Mouse (Mus musculus): ENCODE results near the gene Armc2. TPM values are rescaled to one million over a fixed set of nuclear protein-coding genes. Genes with fewer than 3 reads are reported as not detected.
A peak's percentile ranks its signal among the peaks of the same experiment; 100 is the strongest.

Armc2 gene
- polyA plus RNA-seq, 1 experiment = 15.9 TPM

- no peaks in the 10 kb centered on the region for H3K27me3 ChIP-seq (ENCODE audit: control insufficient read depth, insufficient read depth, low read length)
- H3K4me1 ChIP-seq (ENCODE audit: control insufficient read depth, insufficient read depth, low read length) = no peaks in the 10 kb centered on the region
- no peak for TF ChIP-seq CTCF (IDR thresholded peaks at IDR 0.05; ENCODE audit: control insufficient read depth, insufficient read depth, insufficient replicate concordance, low read depth, low read length)
- no peak for TF ChIP-seq POLR2A (IDR thresholded peaks at IDR 0.05; ENCODE audit: control insufficient read depth, low read depth, low read length)
- no peak overlapping the region for H3K27ac ChIP-seq (ENCODE audit: control insufficient read depth, insufficient read depth, low read depth, low read length)
- no peaks in the 10 kb centered on the region; the same call in 1 of the 2 replicates for H3K36me3 ChIP-seq (ENCODE audit: control insufficient read depth, insufficient read depth, low read length)
- H3K4me3 ChIP-seq (ENCODE audit: control insufficient read depth, low read depth, low read length) = no peak overlapping the region
These were observed 39.6 kb downstream of the Armc2 start for GRCm38 (mm10) chr10:41978403-41979234.

DNA sequence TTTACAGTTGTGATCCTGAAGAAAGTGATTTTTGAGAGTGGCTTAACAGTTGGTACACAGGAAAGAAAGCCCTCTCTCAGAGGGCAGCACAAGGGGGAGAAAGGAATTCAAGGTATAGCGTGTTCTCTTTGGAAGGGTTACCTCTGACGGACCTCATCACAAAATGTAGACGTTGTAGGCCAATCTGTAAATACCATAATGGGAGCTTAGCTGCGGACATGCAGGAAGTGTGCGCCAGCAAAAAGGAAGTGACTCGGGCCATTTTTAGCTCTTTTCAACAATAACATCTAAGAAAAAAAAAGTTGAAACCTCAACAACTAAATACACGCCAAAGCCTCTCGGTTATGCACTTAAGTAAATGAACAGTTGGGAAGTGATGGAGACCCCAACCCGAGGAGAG, 45.6 kb downstream of the Armc2 start:
- H3K27ac ChIP-seq (ENCODE audit: control insufficient read depth, insufficient read depth, low read depth, low read length) = peak overlapping the region; percentile 10
- no peaks in the 10 kb centered on the region; the same call in 1 of the 2 replicates for H3K36me3 ChIP-seq (ENCODE audit: control insufficient read depth, insufficient read depth, low read length)
- peaks cover 3% of the 10 kb centered on the region for H3K4me1 ChIP-seq (ENCODE audit: control insufficient read depth, insufficient read depth, low read length)
- H3K4me3 ChIP-seq (ENCODE audit: control insufficient read depth, low read depth, low read length) = no peak overlapping the region
- H3K27me3 ChIP-seq (ENCODE audit: control insufficient read depth, insufficient read depth, low read length) = no peaks in the 10 kb centered on the region
- TF ChIP-seq CTCF (IDR thresholded peaks at IDR 0.05; ENCODE audit: control insufficient read depth, insufficient read depth, insufficient replicate concordance, low read depth, low read length) (no peak), POLR2A (IDR thresholded peaks at IDR 0.05; ENCODE audit: control insufficient read depth, low read depth, low read length) (no peak)

DNA sequence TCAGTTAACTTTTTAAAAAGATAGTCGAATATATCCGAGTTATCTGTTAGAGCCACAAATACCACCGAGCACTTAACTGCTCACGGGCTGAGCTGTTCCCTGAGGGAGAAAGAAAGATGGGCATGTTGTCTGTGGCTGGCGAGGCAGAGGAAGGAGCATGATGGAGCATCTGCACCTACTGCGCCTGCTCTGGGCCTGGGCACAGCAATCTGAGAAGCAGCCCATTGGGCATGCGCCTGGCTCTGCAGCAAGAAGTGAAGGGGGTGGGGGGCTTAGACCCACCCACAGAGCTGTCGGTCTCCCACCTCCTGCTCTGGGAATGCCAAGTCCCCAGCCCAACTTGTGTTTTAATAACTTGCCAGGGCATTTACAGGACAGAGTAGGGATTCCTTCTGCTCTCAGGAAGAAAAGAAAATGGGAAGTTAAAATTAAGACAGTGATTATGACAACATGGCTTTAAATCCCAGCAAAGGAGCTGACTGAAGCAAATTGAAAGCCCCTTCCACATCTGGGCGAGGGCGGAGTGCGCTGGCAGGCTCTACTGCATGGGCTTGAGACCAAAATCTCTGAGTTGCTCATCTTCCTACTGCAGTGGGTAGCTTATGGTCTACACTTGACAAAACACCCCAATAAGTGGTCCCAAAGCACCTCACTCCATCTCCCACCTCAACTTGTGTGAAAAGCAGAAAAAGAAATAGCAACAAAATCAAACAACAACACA, 50.2 kb downstream of the Armc2 start:
- Histone ChIP-seq H3K4me3 (ENCODE audit: control insufficient read depth, low read depth, low read length) (no peak overlapping the region), H3K4me1 (ENCODE audit: control insufficient read depth, insufficient read depth, low read length) (peaks cover 3% of the 10 kb centered on the region), H3K36me3 (ENCODE audit: control insufficient read depth, insufficient read depth, low read length) (no peaks in the 10 kb centered on the region; the same call in 1 of the 2 replicates), H3K27me3 (ENCODE audit: control insufficient read depth, insufficient read depth, low read length) (no peaks in the 10 kb centered on the region), H3K27ac (ENCODE audit: control insufficient read depth, insufficient read depth, low read depth, low read length) (no peak overlapping the region)
- TF ChIP-seq POLR2A (IDR thresholded peaks at IDR 0.05; ENCODE audit: control insufficient read depth, low read depth, low read length) (no peak), CTCF (IDR thresholded peaks at IDR 0.05; ENCODE audit: control insufficient read depth, insufficient read depth, insufficient replicate concordance, low read depth, low read length) (no peak)

GRCm38 (mm10) chr10:41962725-41963124, 55.5 kb downstream of the Armc2 start:
- Histone ChIP-seq H3K27ac (ENCODE audit: control insufficient read depth, insufficient read depth, low read depth, low read length) (no peak overlapping the region), H3K4me3 (ENCODE audit: control insufficient read depth, low read depth, low read length) (no peak overlapping the region), H3K36me3 (ENCODE audit: control insufficient read depth, insufficient read depth, low read length) (no peaks in the 10 kb centered on the region), H3K27me3 (ENCODE audit: control insufficient read depth, insufficient read depth, low read length) (no peaks in the 10 kb centered on the region), H3K4me1 (ENCODE audit: control insufficient read depth, insufficient read depth, low read length) (no peaks in the 10 kb centered on the region)
- no peak for TF ChIP-seq POLR2A (IDR thresholded peaks at IDR 0.05; ENCODE audit: control insufficient read depth, low read depth, low read length)

DNA sequence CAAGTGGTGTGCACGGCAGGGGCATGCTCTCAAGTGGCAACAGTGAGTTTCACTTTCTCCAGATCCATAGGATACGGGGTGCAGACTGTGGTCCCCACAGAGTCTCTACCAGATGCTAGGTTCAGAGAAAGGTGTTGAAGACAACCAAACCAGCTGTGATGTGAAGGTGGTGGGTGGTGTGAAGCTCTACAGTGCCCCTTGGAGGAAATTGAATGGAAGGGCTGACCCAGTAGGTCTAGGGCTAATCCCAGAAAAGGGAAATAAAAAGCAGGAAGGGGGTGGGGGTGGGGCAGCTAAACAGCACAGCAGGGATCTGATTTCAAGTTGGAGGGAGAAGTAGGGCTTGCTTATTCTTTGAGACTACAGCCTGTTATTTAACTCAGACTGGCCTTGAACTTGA, 58.4 kb downstream of the Armc2 start:
- no peak for TF ChIP-seq CTCF (IDR thresholded peaks at IDR 0.05; ENCODE audit: control insufficient read depth, insufficient read depth, insufficient replicate concordance, low read depth, low read length)
- TF ChIP-seq POLR2A (IDR thresholded peaks at IDR 0.05; ENCODE audit: control insufficient read depth, low read depth, low read length) = no peak
- Histone ChIP-seq H3K4me3 (ENCODE audit: control insufficient read depth, low read depth, low read length) (no peak overlapping the region), H3K36me3 (ENCODE audit: control insufficient read depth, insufficient read depth, low read length) (no peaks in the 10 kb centered on the region), H3K27me3 (ENCODE audit: control insufficient read depth, insufficient read depth, low read length) (no peaks in the 10 kb centered on the region), H3K27ac (ENCODE audit: control insufficient read depth, insufficient read depth, low read depth, low read length) (no peak overlapping the region), H3K4me1 (ENCODE audit: control insufficient read depth, insufficient read depth, low read length) (no peaks in the 10 kb centered on the region)

- no peaks in the 10 kb centered on the region for H3K36me3 ChIP-seq (ENCODE audit: control insufficient read depth, insufficient read depth, low read length)
- TF ChIP-seq POLR2A (IDR thresholded peaks at IDR 0.05; ENCODE audit: control insufficient read depth, low read depth, low read length) = no peak
- TF ChIP-seq CTCF (IDR thresholded peaks at IDR 0.05; ENCODE audit: control insufficient read depth, insufficient read depth, insufficient replicate concordance, low read depth, low read length) = no peak
- no peaks in the 10 kb centered on the region for H3K4me1 ChIP-seq (ENCODE audit: control insufficient read depth, insufficient read depth, low read length)
- H3K27me3 ChIP-seq (ENCODE audit: control insufficient read depth, insufficient read depth, low read length) = no peaks in the 10 kb centered on the region
- no peak overlapping the region for H3K4me3 ChIP-seq (ENCODE audit: control insufficient read depth, low read depth, low read length)
- no peak overlapping the region for H3K27ac ChIP-seq (ENCODE audit: control insufficient read depth, insufficient read depth, low read depth, low read length)
These were observed 59.5 kb downstream of the Armc2 start for GRCm38 (mm10) chr10:41958677-41959274.
